Mouse (Mus musculus) myocyte (in vitro differentiated cells): ENCODE data around the gene Fdx1.

Source experiments
- CEBPB ChIP-seq: IDR thresholded peaks from 2 replicates; pipeline ENCODE4 v1.6.1; 2011; ENCODE audit warnings: mild to moderate bottlenecking, moderate library complexity; ENCODE audit not compliant: poor library complexity, insufficient read depth, severe bottlenecking
- E2F4 ChIP-seq: IDR thresholded peaks from one replicate; pipeline ENCODE4 v1.6.1; 2011; ENCODE audit warnings: mild to moderate bottlenecking, control low read depth, moderate library complexity; ENCODE audit not compliant: insufficient read depth
- MAX ChIP-seq: IDR thresholded peaks from one replicate; pipeline ENCODE4 v1.6.1; 2011; ENCODE audit warnings: low read depth, mild to moderate bottlenecking, control low read depth
- MYOD1 ChIP-seq, 3 experiments: IDR thresholded peaks; one replicate each; pipeline ENCODE4 v1.6.1; 2011; ENCODE audit warnings: control low read depth in 2 of 3, low read depth in 2 of 3, mild to moderate bottlenecking in 2 of 3, moderate library complexity in 1 of 3; ENCODE audit not compliant: insufficient read length in 2 of 3, control insufficient read depth in 1 of 3
- MYOG ChIP-seq, 3 experiments: IDR thresholded peaks; one replicate each; pipeline ENCODE4 v1.6.1; 2011; ENCODE audit warnings: control low read depth in 2 of 3, low read depth in 2 of 3, mild to moderate bottlenecking in 2 of 3; ENCODE audit not compliant: insufficient read length in 2 of 3, control insufficient read depth in 1 of 3, insufficient read depth in 1 of 3
- POLR2A ChIP-seq: IDR thresholded peaks from one replicate; pipeline ENCODE4 v1.6.1; 2011; ENCODE audit warnings: low read depth, mild to moderate bottlenecking, control low read depth, moderate library complexity; ENCODE audit not compliant: insufficient read length
- POLR2AphosphoS2 ChIP-seq: IDR thresholded peaks from one replicate; pipeline ENCODE4 v1.6.1; 2011; ENCODE audit warnings: low read depth, control low read depth; ENCODE audit not compliant: insufficient read length
- REST ChIP-seq: IDR thresholded peaks from one replicate; pipeline ENCODE4 v1.6.1; 2011; ENCODE audit warnings: mild to moderate bottlenecking, control low read depth, moderate library complexity; ENCODE audit not compliant: insufficient read depth, insufficient read length
- TCF12 ChIP-seq: IDR thresholded peaks from one replicate; pipeline ENCODE4 v1.6.1; 2011; ENCODE audit warnings: mild to moderate bottlenecking, control low read depth; ENCODE audit not compliant: poor library complexity, insufficient read depth, severe bottlenecking
- TCF3 ChIP-seq: IDR thresholded peaks from one replicate; pipeline ENCODE4 v1.6.1; 2011; ENCODE audit warnings: low read depth, control low read depth; ENCODE audit not compliant: insufficient read length
- USF1 ChIP-seq: IDR thresholded peaks from one replicate; pipeline ENCODE4 v1.6.1; 2011; ENCODE audit warnings: low read depth, mild to moderate bottlenecking, control low read depth, moderate library complexity

DNA sequence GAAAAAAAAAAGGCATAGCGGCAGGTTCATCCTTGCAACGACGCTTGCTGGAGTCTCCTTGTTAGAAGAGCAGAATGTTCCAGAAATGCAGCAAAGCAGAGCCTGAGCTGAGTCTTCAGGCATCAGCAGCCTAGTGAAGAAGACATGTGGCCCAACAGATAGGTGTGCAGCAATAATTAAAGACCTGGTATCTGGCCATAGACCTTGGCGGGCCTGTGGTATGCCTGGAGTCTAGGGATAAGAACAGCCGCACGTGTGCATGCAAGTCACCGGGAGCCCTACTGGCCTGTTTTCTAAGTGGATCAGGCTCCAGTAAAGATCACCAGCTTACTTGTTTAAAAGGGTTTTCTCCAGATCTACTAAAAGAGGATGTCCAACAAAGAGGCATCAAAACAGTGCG lies 36.7 kb downstream of the Fdx1 start:
- TF ChIP-seq POLR2A (no peak), TCF3 (no peak), MAX (no peak), MYOG (IDR thresholded peaks at IDR 0.05; ENCODE audit: control insufficient read depth in 1 of 3, insufficient read depth in 1 of 3, insufficient read length in 2 of 3, low read depth in 2 of 3) (no peak), USF1 (no peak), TCF12 (no peak), E2F4 (no peak), POLR2AphosphoS2 (no peak), REST (no peak), CEBPB (no peak), MYOD1 (IDR thresholded peaks at IDR 0.05; ENCODE audit: control insufficient read depth in 1 of 3, insufficient read length in 2 of 3, low read depth in 2 of 3) (no peak)
